Mouse (Mus musculus): Measurements from ENCODE around the gene Col6a5.

- no peak for TF ChIP-seq CTCF (IDR thresholded peaks at IDR 0.05)
- no peak for TF ChIP-seq EP300 (IDR thresholded peaks at IDR 0.05)
Observed at GRCm38 (mm10) chr9:105990099-105990498, 29.7 kb upstream of the Col6a5 start.
